Mouse (Mus musculus): ENCODE data around the gene Inpp5f. TPM values are rescaled to one million over a fixed set of nuclear protein-coding genes. Genes with fewer than 3 reads are reported as not detected.
"Not testable (repeated sequence)": the region's sequence is repeated elsewhere in the genome, so short reads cannot be mapped to it uniquely, and the experiment has no call there.

The Inpp5f gene
- 414 and 450 TPM in 2 replicates for polyA plus RNA-seq (2015; fragmentation: Nextera tagmentation; extraction: Ambion mirVana)

DNA sequence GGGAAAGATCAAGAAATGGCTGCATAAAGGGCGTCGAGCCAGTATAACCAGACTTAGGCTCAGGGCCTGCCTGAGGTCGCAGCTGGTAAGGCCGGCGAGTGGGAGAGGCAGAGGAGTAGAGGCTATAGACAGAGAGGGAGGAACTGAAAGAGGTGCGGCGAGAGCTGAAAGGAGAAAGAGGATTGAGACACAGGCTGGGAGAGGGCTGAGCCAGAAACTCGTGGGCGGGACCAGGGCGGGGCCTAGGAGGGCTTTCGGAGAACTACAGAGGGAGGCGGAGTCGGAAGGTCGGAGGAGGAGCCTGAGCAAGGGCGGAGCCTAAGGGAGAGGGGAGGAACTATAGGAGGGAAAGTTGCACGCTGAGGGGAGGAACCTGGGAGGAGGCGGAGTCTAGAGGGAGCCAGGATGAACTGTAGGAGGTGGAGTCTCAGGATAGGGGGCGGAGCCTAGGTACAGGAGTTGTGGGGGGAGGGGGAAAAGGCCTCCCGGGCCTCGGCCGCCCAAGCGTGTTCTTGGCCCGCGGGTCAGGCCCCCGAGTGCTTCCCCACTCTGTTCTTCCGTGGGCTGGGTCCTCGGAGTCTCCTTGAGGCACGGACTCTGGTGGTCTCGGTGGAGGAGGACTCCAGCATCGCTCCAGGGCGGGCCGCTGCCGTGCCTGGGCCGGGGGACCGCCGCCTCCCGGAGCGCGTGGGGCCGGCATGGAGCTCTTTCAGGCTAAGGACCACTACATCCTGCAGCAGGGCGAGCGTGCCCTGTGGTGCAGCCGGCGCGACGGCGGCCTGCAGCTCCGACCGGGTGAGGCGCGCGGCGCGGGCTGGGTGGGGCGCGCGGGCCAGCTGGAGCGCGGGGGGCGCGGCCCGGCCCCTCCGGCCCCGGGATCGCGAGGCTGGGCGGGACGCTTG is at the start of gene Inpp5f:
Gene Inpp5f (plus strand): TSS at position 432 of the 902 bp plus-strand sequence.
- Histone ChIP-seq H3K4me3 (peak within 1 kb of the TSS; percentile 71), H3K27me3 (replicated peaks) (no peaks in the 10 kb centered on the region), H3K4me2 (peak within 1 kb of the TSS; percentile 90), H3K4me1 (peaks cover 13% of the 10 kb centered on the region), H3K27ac (peak within 1 kb of the TSS; percentile 75), H3K36me3 (replicated peaks) (no peaks in the 10 kb centered on the region), H3K9ac (peak within 1 kb of the TSS; percentile 75), H3K9me3 (no peaks in the 10 kb centered on the region)
- peak; percentile 99 for ATAC-seq (replicated peaks)
- 1% methylated on average over 68 of the region's 68 CpGs for WGBS

DNA sequence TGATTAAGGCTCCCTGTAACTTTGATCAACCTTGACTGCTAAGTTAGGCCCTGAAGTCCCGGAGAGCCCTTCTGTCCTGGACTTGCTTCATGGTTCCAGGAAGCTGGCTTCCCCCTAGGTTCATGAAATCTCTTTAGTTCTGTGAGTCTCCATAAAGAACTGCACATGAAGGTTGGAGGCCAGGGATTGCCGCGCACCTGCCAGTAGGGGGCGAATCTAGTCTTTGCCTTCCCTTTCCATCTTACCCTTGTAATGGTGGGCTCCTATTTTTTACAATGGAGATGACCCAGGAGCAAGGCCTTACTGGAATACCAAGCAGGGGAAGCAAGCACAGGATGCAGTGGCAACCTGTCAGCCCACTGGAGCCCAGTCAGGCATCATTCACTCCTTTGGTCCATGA is 47.8 kb upstream of the Inpp5f start:
- Histone ChIP-seq H3K4me1 (no peaks in the 10 kb centered on the region), H3K27ac (no peak overlapping the region), H3K27me3 (replicated peaks) (no peaks in the 10 kb centered on the region), H3K36me3 (replicated peaks) (no peaks in the 10 kb centered on the region), H3K9ac (no peak overlapping the region), H3K4me3 (no peak overlapping the region), H3K9me3 (no peaks in the 10 kb centered on the region), H3K4me2 (no peak overlapping the region)
- no peak for ATAC-seq (replicated peaks)
- WGBS, result 38% methylated on average over 4 of the region's 4 CpGs

DNA sequence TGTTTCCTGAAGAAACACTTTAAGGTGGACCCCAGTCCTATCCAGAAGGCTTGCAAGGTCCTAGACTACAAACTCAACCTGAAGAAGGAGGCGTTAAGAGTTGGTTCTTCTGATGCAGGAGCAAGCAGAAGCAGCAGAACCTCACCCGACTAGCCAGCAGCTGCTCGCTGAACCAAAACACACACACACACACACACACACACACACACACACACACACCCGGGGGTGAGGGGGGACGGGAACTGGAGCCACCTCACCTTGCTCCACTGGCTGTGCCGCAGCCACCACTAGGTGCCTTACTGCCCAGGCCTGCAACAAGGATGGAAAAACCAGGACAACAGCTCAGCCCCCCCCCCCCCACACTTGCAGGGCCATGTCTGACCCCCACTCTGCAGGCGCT is 44.8 kb upstream of the Inpp5f start:
- Histone ChIP-seq H3K9me3 (no peaks in the 10 kb centered on the region), H3K27ac (no peak overlapping the region), H3K4me1 (no peaks in the 10 kb centered on the region), H3K9ac (no peak overlapping the region), H3K27me3 (replicated peaks) (no peaks in the 10 kb centered on the region), H3K4me3 (no peak overlapping the region), H3K36me3 (replicated peaks) (no peaks in the 10 kb centered on the region), H3K4me2 (no peak overlapping the region)
- ATAC-seq (replicated peaks), result no peak
- WGBS, result 79% methylated on average over 7 of the region's 7 CpGs

DNA sequence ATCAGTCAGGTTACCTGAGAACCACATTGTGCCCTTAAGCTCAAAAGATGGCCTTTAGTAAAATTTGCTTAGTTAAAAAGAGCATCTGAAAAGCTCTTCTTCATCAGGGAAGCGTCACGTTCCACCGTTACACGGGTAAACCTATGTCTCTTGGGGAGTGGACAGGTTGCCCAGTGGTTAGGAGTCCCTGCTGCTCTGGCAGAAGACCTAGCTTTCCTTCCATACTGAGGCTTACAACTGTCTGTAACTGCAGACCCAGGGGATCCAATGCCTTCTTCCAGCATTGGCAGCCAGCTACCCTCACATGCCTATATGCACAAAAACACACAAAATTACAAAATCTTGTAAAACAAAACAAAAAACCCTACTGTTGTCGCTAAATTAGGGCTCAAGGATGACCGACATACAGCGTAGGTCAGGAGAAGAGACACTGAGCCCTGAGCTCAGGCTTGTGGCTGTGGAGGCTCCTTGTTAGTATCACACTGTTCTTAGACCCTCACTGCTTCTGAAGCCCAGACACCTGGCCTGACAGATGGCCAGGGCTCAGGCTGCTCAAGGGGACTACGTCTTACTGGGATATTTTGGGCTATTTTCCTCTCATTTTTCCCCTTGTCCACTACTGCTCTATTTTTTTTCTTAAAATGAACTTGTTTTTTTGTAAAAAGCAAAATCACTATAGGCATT is 43.4 kb upstream of the Inpp5f start:
- H3K4me3 ChIP-seq, result no peak overlapping the region
- H3K27ac ChIP-seq, result no peak overlapping the region
- ATAC-seq (replicated peaks), result no peak
- H3K27me3 ChIP-seq (replicated peaks), result no peaks in the 10 kb centered on the region
- H3K36me3 ChIP-seq (replicated peaks), result no peaks in the 10 kb centered on the region
- H3K9ac ChIP-seq, result no peak overlapping the region
- H3K4me2 ChIP-seq, result no peak overlapping the region
- 86% methylated on average over 8 of the region's 8 CpGs for WGBS
- no peaks in the 10 kb centered on the region for H3K4me1 ChIP-seq
- H3K9me3 ChIP-seq, result no peaks in the 10 kb centered on the region

DNA sequence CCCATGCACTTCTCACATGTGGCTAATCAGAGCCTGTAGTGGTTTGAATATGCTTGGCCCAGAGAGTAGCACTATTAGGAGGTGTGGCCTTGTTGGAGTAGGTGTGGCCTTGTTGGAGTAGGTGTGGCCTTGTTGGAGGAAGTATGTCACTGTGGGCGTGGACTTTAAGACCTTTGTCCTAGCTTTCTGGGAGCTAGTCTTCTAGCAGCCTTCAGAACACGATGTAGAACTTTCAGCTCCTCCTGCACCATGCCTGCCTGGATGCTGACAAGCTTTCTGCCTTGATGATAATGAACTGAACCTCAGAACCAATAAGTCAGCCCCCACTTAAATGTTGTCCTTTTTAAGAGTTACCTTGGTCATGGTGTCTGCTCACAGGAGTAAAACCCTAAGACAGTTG is 41.7 kb upstream of the Inpp5f start:
- not testable (repeated sequence) for H3K4me1 ChIP-seq; H3K9ac ChIP-seq; H3K36me3 ChIP-seq (replicated peaks); H3K4me3 ChIP-seq; H3K4me2 ChIP-seq; H3K9me3 ChIP-seq; H3K27me3 ChIP-seq (replicated peaks); H3K27ac ChIP-seq; ATAC-seq (replicated peaks)
- WGBS, result 92% methylated on average over 2 of the region's 2 CpGs

DNA sequence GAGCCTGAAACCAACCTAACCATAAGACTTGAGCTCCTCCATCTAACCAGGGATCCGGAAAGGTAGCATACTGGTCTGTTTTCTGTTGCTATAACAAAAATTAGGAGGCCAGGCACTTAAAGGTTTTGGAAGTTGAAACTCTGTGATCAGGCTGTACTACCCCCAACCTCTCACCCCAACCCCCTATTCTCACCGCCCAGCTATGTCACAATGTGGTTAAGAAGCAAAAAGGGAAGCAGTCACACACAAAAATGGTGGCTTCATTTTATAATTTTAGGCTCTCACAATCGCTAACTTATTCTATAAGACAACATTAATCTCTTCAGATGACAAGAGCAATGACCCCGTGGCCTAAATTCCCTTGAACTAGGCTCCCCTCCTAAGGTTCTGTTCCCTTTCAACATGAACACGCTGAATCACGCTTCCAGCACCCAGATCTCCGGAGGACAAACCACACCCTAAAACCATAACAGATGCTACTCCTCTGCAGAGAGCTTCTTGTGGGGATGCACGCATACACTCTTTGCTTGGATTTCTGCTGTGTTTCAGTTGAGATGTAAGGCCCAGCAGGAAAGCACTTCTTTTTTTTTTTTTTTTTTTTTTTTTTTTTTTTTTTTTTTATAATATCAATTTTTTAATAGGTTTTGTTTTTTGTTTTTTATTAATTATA is 41.0 kb upstream of the Inpp5f start:
- no peak overlapping the region for H3K4me3 ChIP-seq
- no peaks in the 10 kb centered on the region for H3K36me3 ChIP-seq (replicated peaks)
- 93% methylated on average over 8 of the region's 8 CpGs for WGBS
- H3K27ac ChIP-seq, result no peak overlapping the region
- no peak overlapping the region for H3K4me2 ChIP-seq
- peaks cover 5% of the 10 kb centered on the region; the same call in 1 of the 2 replicates for H3K4me1 ChIP-seq
- no peak overlapping the region for H3K9ac ChIP-seq
- H3K9me3 ChIP-seq, result no peaks in the 10 kb centered on the region
- H3K27me3 ChIP-seq (replicated peaks), result no peaks in the 10 kb centered on the region
- ATAC-seq (replicated peaks), result no peak

DNA sequence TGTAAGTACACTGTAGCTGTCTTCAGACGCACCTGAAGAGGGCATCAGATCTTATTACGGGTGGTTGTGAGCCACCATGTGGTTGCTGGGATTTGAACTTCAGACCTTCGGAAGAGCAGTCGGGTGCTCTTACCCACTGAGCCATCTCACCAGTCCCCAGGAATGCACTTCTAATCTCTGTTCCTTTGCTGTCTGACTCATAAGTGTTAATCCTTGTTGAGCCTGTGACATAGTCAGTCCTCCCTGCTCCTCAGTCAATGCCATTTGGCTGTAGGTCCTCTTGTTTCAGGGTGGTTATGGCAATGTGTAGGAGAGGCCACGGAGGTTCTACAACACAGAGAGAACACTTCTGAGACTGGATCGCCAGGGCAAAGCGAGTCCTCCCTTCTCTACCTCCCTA is 40.5 kb upstream of the Inpp5f start:
- H3K9me3 ChIP-seq; H3K9ac ChIP-seq; H3K4me2 ChIP-seq; H3K4me1 ChIP-seq; H3K36me3 ChIP-seq (replicated peaks); H3K27ac ChIP-seq; H3K4me3 ChIP-seq; ATAC-seq (replicated peaks); H3K27me3 ChIP-seq (replicated peaks): not testable (repeated sequence)
- WGBS, result 91% methylated on average over 7 of the region's 7 CpGs

DNA sequence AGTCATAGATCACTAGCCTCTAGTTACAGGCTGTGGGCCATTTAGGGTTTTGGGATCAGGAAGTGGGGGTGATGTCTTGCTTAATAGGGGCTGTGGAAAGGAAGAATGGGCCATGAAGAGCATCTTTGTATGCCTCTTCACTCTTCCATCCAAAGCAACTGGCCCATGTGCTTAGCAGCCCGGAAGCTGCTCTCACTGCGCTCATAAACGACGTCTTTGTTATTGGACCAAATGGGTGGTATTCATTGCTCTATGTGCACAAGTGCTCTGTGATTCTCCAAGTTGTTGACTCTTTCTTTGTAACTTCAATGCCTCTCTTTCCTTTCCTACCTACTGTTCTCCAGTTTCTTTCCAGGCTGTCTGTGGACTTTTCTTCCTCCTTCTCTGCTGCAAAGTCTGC is 39.1 kb upstream of the Inpp5f start:
- no peaks in the 10 kb centered on the region for H3K9me3 ChIP-seq
- no peak overlapping the region for H3K9ac ChIP-seq
- H3K4me3 ChIP-seq, result no peak overlapping the region
- no peaks in the 10 kb centered on the region for H3K27me3 ChIP-seq (replicated peaks)
- WGBS, result 82% methylated on average over 4 of the region's 4 CpGs
- no peak overlapping the region for H3K4me2 ChIP-seq
- no peaks in the 10 kb centered on the region for H3K36me3 ChIP-seq (replicated peaks)
- no peak for ATAC-seq (replicated peaks)
- H3K4me1 ChIP-seq, result peaks cover 5% of the 10 kb centered on the region; the same call in 1 of the 2 replicates
- no peak overlapping the region for H3K27ac ChIP-seq

DNA sequence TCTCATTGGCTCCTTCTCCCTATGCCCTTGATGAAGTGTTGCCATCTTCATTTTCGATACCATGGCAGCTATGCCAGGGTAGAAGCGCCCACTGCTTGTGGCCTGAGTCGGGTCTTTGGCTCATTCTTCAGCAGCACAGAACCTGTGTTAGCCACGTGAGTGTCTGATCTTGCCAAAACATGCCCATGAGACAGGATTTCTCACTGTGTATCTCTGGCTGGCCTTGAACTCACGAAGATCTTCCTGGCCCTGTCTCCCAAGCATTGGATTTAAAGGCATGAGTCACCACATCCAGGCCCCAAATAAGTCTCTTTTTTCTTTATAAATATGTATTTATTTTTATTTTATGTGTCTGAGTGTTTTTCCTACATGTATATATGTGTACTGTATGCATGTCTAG is 35.9 kb upstream of the Inpp5f start:
- Histone ChIP-seq H3K9ac (no peak overlapping the region), H3K4me3 (no peak overlapping the region), H3K36me3 (replicated peaks) (no peaks in the 10 kb centered on the region), H3K4me2 (no peak overlapping the region), H3K27me3 (replicated peaks) (no peaks in the 10 kb centered on the region), H3K4me1 (peaks cover 5% of the 10 kb centered on the region; the same call in 1 of the 2 replicates), H3K9me3 (no peaks in the 10 kb centered on the region), H3K27ac (no peak overlapping the region)
- WGBS, result 93% methylated on average over 5 of the region's 5 CpGs
- no peak for ATAC-seq (replicated peaks)

DNA sequence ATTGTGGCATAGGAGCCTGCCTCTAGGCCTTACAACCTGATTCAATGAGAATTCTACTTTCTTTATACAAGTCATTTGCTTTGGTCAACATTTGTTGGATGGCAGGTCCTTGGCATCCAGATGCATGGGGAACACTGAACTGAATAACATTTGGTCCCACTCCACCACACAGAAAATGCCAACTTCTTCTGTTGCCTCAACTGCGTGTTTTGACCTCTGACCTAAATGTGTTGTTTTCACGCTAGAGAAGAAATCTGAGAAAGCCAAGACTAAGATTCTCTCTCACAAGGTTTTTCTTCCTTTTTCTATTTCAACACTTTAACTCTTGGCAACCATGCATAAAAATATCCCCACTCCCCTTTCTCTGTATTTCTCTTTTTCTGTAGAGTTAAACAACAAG is 35.3 kb upstream of the Inpp5f start:
- ATAC-seq (replicated peaks), result no peak
- peaks cover 5% of the 10 kb centered on the region; the same call in 1 of the 2 replicates for H3K4me1 ChIP-seq
- H3K27me3 ChIP-seq (replicated peaks), result no peaks in the 10 kb centered on the region
- H3K4me3 ChIP-seq, result no peak overlapping the region
- no peaks in the 10 kb centered on the region for H3K9me3 ChIP-seq
- WGBS, result 68% methylated on average over 2 of the region's 2 CpGs
- no peak overlapping the region for H3K9ac ChIP-seq
- no peak overlapping the region for H3K4me2 ChIP-seq
- no peak overlapping the region for H3K27ac ChIP-seq
- no peaks in the 10 kb centered on the region for H3K36me3 ChIP-seq (replicated peaks)

DNA sequence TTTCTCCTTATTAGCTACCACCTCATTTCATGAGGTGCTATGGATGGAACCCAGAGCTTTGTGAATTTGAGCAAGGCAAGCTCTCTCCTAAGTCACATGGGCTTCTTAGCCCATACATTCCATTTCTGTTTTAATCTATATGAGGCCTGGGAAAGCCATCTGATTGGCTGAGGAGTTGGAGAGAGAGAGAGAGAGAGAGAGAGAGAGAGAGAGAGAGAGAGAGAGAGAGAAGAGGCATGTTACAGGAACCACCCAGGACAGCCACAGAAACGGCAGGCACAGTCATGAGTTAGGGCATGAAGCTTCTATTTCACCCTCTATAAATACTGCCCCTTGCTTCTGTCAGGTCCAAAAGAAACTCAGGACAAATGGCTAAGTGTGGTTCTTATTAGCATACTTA is 33.5 kb upstream of the Inpp5f start:
- no peaks in the 10 kb centered on the region for H3K36me3 ChIP-seq (replicated peaks)
- no peak overlapping the region for H3K4me2 ChIP-seq
- H3K27me3 ChIP-seq (replicated peaks), result no peaks in the 10 kb centered on the region
- no peak for ATAC-seq (replicated peaks)
- no peaks in the 10 kb centered on the region for H3K9me3 ChIP-seq
- no peak overlapping the region for H3K4me3 ChIP-seq
- no peak overlapping the region for H3K9ac ChIP-seq
- H3K4me1 ChIP-seq, result peaks cover 11% of the 10 kb centered on the region
- WGBS, result 87% methylated on average over 1 of the region's 1 CpGs
- no peak overlapping the region for H3K27ac ChIP-seq

DNA sequence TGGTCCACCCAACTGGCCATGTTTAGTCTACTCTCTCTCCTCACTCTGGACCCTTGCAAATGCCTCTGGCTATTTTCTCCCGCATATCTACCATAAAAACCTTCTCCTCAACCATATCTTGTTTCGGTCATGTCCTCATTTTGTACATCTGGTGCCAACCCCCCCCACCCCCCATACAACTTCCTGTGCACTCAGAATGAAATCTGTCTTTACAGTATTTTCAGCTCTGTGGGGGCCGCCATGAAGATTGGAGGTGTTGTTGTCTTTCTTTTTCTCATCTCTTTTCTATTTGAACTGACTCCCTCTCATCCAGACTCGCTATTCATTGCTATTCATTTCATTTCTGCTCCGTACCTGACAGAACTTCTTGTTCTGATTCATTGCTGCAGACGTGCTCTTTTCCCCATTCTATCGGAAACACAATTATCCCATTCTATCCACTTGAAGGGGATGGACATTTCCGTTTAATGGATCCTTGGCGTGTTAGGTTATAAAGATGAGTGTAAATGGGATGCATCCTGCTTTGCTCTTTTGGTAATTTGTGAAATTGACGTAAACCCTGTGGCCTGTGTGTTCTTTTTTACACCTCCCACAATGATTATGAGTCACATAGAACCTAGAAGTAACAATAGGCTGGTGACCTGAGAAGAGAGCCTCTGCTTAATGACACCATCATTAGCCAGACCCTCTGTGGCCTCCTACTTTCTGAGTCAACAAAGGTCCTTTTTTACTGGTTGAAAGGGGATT is 32.8 kb upstream of the Inpp5f start:
- no peaks in the 10 kb centered on the region for H3K36me3 ChIP-seq (replicated peaks)
- no peak overlapping the region for H3K27ac ChIP-seq
- WGBS, result 73% methylated on average over 10 of the region's 10 CpGs
- no peak overlapping the region for H3K9ac ChIP-seq
- no peak for ATAC-seq (replicated peaks)
- peaks cover 11% of the 10 kb centered on the region for H3K4me1 ChIP-seq
- no peak overlapping the region for H3K4me3 ChIP-seq
- H3K9me3 ChIP-seq, result no peaks in the 10 kb centered on the region
- no peak overlapping the region for H3K4me2 ChIP-seq
- H3K27me3 ChIP-seq (replicated peaks), result no peaks in the 10 kb centered on the region

Data from midbrain, embryonic 15.5 days (tissue).